Mouse (Mus musculus) liver, adult 2 months (tissue): ENCODE data around the gene Ipcef1.

Experiments used
- CTCF ChIP-seq: fragments of 200-500 bp; IDR thresholded peaks from 2 replicates; pipeline ENCODE4 v1.5.1; 2011; ENCODE audit warnings: low read depth, low read length, control low read depth
- POLR2A ChIP-seq: fragments of 200-500 bp; IDR thresholded peaks from 2 replicates; pipeline ENCODE4 v1.6.1; 2011; ENCODE audit warnings: low read length, control low read depth; ENCODE audit not compliant: insufficient read depth; ENCODE audit errors: extremely low read depth

DNA sequence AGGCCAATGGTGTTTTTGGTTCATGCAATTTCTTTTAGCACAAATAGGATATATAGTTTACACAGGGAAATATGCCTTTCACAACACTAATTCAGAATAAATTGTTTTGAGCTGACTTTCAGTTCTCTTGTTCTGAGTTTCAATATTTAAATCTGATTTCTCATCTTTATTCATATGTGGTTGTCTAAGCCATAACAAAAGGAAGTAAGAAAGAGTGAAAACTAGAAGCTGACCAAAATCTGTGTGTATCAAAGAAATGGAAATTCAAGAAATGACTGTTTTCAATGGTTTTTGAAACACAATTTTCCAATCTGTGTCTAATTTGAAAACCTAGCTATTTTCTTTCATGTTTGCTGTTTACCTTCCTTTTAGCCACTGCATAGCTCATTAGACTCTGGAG is 11.2 kb downstream of the Ipcef1 start:
- TF ChIP-seq CTCF (no peak), POLR2A (no peak)
